Mouse (Mus musculus) erythroblast, embryonic 14.5 days (primary cell): ENCODE measurements around the gene Tnfsf10.

Source experiments
- GATA1 ChIP-seq: IDR thresholded peaks from 2 replicates; pipeline ENCODE4 v1.6.1; 2012; ENCODE audit warnings: low read length, inconsistent platforms, mixed read lengths
- TAL1 ChIP-seq: IDR thresholded peaks from 3 replicates; pipeline ENCODE4 v1.6.1; 2012; ENCODE audit warnings: low read length, inconsistent platforms, mixed read lengths

GRCm38 (mm10) chr3:27374396-27374795, 57.6 kb downstream of the Tnfsf10 start:
- no peak for TF ChIP-seq GATA1
- no peak for TF ChIP-seq TAL1
